Mouse (Mus musculus) C2C12 (cell line): ENCODE results near the gene Ajap1. TPM values are rescaled to one million over a fixed set of nuclear protein-coding genes. Genes with fewer than 3 reads are reported as not detected.

Source experiments
- H3K27me3 ChIP-seq: one replicate; pipeline ENCODE4 v1.6.1; 2011; ENCODE audit not compliant: control insufficient read depth, insufficient read depth, insufficient read length
- H3K36me3 ChIP-seq: one replicate; pipeline ENCODE4 v1.6.1; 2011; ENCODE audit not compliant: control insufficient read depth, insufficient read depth
- H3K4me3 ChIP-seq: one replicate; pipeline ENCODE4 v1.5.1; 2011; ENCODE audit warnings: mild to moderate bottlenecking, control low read depth; ENCODE audit not compliant: poor library complexity, insufficient read depth, severe bottlenecking
- H3K79me2 ChIP-seq: one replicate; pipeline ENCODE4 v1.6.1; 2011; ENCODE audit not compliant: control insufficient read depth, insufficient read depth
- H3K79me3 ChIP-seq: one replicate; pipeline ENCODE4 v1.6.1; 2011; ENCODE audit warnings: low read depth, control low read depth
- H3ac ChIP-seq: one replicate; pipeline ENCODE3; 2011; ENCODE audit warnings: low read depth; ENCODE audit not compliant: control insufficient read depth, insufficient read length
- CEBPB ChIP-seq: IDR thresholded peaks from one replicate; pipeline ENCODE4 v1.6.1; 2011; ENCODE audit warnings: low read depth, mild to moderate bottlenecking, control low read depth, moderate library complexity
- CTCF ChIP-seq: IDR thresholded peaks from one replicate; pipeline ENCODE4 v1.5.1; 2011; ENCODE audit not compliant: control insufficient read depth, insufficient read depth, insufficient read length
- FOSL1 ChIP-seq: IDR thresholded peaks from one replicate; pipeline ENCODE4 v1.8.0; 2011; ENCODE audit warnings: mild to moderate bottlenecking, low read length; ENCODE audit not compliant: poor library complexity, insufficient read depth, severe bottlenecking
- MAX ChIP-seq: IDR thresholded peaks from one replicate; pipeline ENCODE4 v1.6.1; 2011; ENCODE audit warnings: mild to moderate bottlenecking, control low read depth
- MYOD1 ChIP-seq: IDR thresholded peaks from one replicate; pipeline ENCODE4 v1.6.1; 2011; ENCODE audit warnings: low read depth; ENCODE audit not compliant: control insufficient read depth, insufficient read length
- MYOG ChIP-seq: IDR thresholded peaks from one replicate; pipeline ENCODE4 v1.6.1; 2011; ENCODE audit not compliant: control insufficient read depth, insufficient read length; ENCODE audit errors: extremely low read depth
- USF1 ChIP-seq: IDR thresholded peaks from one replicate; pipeline ENCODE4 v1.6.1; 2011; ENCODE audit warnings: low read depth, mild to moderate bottlenecking, control low read depth, moderate library complexity
- polyA plus RNA-seq: library from polyadenylated mRNA; unstranded; fragments of >200 nt; fragmentation: generic; extraction: Trizol; gene quantifications from one replicate; pipeline ENCODE4 v1.2.1, GENCODE M21; 2012; ENCODE audit warnings: missing spikeins

Gene Ajap1
- polyA plus RNA-seq, 1 experiment = 0.02 TPM

DNA sequence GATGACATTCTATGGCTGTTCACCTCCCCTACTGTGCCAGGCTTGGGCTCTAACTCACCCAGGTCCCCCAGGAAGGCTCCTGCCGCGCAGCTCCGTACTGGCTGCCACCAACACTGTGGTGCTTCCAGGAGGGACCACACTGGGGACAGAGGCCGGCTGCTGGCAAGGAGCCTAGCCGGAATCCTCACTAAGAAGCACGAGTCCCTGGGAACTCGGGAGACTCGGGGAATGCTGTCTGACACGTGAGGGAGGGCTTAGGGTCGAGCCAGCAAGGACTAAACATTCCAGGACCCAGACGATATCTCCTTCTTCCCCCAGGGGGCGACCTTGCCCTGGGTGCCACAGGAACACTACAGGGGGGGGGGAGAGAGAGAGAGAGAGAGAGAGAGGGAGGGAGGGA is 64.7 kb downstream of the Ajap1 start:
- Histone ChIP-seq H3K79me2 (no peaks in the 10 kb centered on the region), H3K36me3 (no peaks in the 10 kb centered on the region), H3K79me3 (no peaks in the 10 kb centered on the region), H3K4me3 (no peak overlapping the region), H3K27me3 (no peaks in the 10 kb centered on the region), H3ac (no peak overlapping the region)
- TF ChIP-seq CEBPB = no peak
- no peak for TF ChIP-seq USF1
- TF ChIP-seq FOSL1 = no peak
- TF ChIP-seq MAX = no peak
- TF ChIP-seq MYOD1 = no peak
- no peak for TF ChIP-seq CTCF
- no peak for TF ChIP-seq MYOG

DNA sequence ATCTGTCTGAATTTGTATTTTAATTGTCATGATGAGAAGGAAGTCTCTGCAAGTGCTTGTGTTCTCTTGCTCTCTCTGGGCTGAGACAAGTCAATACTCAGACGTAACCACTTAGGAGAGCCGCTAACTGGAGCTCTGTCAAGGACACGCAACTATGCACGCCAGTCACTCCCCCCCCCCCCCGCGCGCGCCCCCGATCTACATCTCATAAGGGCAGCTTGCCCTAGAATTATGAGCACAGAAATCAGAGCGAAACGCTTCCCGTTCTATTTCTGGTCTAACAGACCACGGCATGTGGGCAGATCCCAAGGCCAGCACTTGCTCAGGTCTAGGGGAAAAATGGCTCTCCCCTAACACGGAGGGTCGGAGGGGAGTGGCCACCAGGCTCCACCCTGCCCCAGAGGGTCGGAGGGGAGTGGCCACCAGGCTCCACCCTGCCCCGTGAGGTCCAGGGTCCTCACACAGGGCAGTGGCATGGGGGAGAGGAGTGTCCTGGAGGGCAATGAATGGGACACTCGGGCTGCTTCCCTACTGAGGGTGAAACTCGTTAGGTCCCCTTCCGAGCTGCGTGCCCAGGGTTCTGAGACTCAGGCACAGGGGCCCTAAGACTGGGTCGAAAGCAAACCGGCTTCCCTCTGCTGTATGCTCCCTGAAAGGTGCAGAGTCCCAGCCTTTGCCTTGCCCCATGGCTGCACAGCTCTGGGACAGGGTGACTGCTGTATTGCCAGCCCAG is 65.3 kb downstream of the Ajap1 start:
- no peaks in the 10 kb centered on the region for H3K36me3 ChIP-seq
- no peaks in the 10 kb centered on the region for H3K79me2 ChIP-seq
- no peak overlapping the region for H3K4me3 ChIP-seq
- TF ChIP-seq USF1 (no peak), FOSL1 (no peak), MYOG (no peak), MAX (no peak), CEBPB (no peak), CTCF (no peak), MYOD1 (no peak)
- H3K27me3 ChIP-seq = no peaks in the 10 kb centered on the region
- H3K79me3 ChIP-seq = no peaks in the 10 kb centered on the region
- H3ac ChIP-seq = no peak overlapping the region

DNA sequence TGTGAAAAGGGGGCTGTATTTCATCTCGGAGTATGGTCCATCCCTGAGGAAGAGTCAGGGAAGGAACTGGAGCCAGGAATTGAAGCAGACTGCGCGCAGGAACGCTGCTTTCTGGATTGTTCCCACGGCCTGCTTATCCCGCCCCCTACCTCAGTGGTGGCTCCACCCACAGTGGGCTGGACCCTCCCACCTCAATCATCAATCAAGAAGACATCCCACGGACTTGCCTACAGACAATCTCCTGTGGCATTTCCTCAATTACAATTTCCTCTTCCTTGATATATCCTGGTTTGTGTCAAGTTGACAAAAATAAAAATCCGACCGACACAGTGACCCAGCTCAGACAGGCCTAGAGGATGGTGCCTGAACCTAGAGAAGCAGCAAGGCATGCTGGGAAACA is 66.5 kb downstream of the Ajap1 start:
- H3K79me3 ChIP-seq = no peaks in the 10 kb centered on the region
- H3K79me2 ChIP-seq = no peaks in the 10 kb centered on the region
- H3ac ChIP-seq = no peak overlapping the region
- no peaks in the 10 kb centered on the region for H3K36me3 ChIP-seq
- TF ChIP-seq FOSL1 (no peak), MYOD1 (no peak), MYOG (no peak), MAX (no peak), CEBPB (no peak), USF1 (no peak), CTCF (no peak)
- no peak overlapping the region for H3K4me3 ChIP-seq
- H3K27me3 ChIP-seq = no peaks in the 10 kb centered on the region

DNA sequence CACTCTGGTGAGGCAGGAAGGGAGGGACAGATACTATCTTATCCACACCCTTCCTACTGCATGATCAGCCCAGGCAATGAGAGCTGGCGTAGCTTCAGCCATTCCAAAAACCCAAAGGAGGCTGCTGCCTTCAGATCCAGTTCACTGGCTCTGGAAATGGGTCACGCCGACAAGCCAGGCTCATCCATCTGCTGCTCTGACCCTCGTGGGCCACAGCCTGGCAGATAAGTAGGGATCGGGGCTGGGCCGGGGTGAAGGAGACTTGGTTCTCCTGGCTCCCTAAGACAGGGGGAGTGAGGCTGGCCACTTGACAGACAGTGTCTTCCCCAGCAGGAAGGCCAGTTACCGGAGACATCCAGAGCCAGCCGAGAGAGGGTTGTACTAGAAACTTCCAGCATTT is 84.2 kb downstream of the Ajap1 start:
- H3K79me3 ChIP-seq = no peaks in the 10 kb centered on the region
- H3K79me2 ChIP-seq = no peaks in the 10 kb centered on the region
- TF ChIP-seq CTCF = no peak
- TF ChIP-seq MYOD1 = no peak
- no peak for TF ChIP-seq MYOG
- no peak for TF ChIP-seq MAX
- TF ChIP-seq CEBPB = no peak
- TF ChIP-seq FOSL1 = no peak
- TF ChIP-seq USF1 = no peak
- no peak overlapping the region for H3K4me3 ChIP-seq
- H3K27me3 ChIP-seq = no peaks in the 10 kb centered on the region
- H3ac ChIP-seq = no peak overlapping the region
- no peaks in the 10 kb centered on the region for H3K36me3 ChIP-seq

DNA sequence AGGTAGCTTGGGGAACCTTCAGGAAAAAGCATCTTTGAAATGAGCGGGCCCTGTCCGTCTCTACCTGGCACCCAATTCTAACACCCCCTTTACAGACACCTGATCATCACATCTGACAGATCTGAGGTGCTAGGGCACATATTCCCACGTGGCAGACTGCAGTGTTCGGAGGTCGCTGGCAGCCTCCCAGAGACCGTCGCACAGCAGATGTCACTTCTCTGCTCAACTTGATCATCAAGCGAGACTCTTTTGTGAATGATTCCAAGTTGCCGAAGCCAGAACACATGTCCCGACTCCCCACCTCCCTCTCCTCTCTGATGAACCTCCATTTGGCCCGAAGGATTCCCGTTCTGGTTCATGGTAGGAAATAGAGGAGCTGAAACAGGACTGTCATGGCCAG is 95.1 kb downstream of the Ajap1 start:
- Histone ChIP-seq H3K36me3 (no peaks in the 10 kb centered on the region), H3K27me3 (no peaks in the 10 kb centered on the region), H3K79me3 (no peaks in the 10 kb centered on the region), H3K79me2 (no peaks in the 10 kb centered on the region), H3K4me3 (no peak overlapping the region), H3ac (no peak overlapping the region)
- no peak for TF ChIP-seq CTCF

DNA sequence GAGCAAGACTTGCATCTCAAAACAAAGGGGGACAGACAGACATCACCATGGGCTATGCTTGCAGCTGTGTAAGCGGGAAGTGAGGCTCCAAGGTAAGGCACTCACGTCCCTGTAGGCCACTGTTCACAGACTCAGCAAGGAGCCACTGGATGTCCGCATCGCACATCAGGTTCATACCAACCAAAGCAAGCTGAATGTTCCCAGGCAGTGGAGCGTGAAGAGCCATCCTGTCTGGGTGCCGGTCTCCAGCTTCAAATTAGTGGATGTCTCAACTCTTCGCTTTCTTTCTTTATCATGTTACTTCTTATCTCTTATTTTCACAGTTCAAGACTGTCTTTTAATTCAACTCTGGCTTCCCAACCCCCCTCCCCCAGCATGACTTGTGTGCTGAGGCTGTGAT is 101.2 kb downstream of the Ajap1 start:
- no peak overlapping the region for H3ac ChIP-seq
- no peaks in the 10 kb centered on the region for H3K27me3 ChIP-seq
- TF ChIP-seq CTCF (no peak), USF1 (no peak), MYOG (no peak), FOSL1 (no peak)
- no peaks in the 10 kb centered on the region for H3K79me3 ChIP-seq
- no peak overlapping the region for H3K4me3 ChIP-seq
- H3K36me3 ChIP-seq = no peaks in the 10 kb centered on the region
- H3K79me2 ChIP-seq = no peaks in the 10 kb centered on the region
